Mouse (Mus musculus): ENCODE measurements at regions not wholly inside any gene's neighbourhood (a gene's known extent, or its start where the extent isn't known, plus 50 kb on each side); places are given as distances from the start of the nearest gene placed in this dataset.

DNA sequence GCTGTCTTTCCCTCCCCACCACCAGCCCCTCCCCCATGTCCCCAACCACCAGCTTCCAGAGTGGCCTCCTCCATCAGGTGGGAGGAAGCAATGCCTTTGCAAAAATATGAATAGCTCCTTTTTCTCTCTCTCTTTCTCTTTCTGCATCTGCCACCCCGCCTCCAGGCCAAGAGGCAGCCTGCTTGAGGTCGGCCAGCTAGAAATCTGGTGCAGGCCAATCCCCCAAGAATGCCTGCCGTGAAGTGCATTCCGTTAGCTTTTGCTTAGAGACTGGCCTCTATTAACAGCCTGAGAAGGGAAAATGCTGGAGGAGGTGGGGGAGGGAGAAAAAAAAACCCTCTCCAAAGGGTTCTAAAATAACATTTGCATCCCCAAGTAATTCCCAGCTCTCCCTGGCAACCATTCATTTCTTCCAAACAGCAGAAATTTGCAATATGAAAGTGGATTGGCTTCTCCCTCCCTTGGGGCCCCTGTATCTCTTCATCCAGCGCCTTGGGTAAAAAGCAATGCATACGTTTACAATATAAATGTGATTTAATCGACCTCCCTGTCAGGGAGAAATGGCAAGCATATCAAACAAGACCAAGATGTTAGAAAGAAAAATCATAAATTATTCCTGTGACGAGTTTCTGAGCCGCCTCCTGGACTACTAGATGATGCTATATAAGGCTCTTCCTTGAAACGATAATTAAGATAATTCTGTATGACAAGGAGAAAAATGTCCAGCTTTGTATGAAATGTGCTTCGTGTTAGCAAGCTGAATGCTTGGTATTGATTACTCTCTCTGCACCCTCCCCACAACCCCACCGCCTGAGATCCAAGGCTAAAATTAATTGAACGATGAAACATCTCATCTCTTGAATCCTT is 339.8 kb downstream of the Rps24 start:
- intact Hi-C loops (cut with DNase I) = no loop called here
- DNase-seq = no peak

DNA sequence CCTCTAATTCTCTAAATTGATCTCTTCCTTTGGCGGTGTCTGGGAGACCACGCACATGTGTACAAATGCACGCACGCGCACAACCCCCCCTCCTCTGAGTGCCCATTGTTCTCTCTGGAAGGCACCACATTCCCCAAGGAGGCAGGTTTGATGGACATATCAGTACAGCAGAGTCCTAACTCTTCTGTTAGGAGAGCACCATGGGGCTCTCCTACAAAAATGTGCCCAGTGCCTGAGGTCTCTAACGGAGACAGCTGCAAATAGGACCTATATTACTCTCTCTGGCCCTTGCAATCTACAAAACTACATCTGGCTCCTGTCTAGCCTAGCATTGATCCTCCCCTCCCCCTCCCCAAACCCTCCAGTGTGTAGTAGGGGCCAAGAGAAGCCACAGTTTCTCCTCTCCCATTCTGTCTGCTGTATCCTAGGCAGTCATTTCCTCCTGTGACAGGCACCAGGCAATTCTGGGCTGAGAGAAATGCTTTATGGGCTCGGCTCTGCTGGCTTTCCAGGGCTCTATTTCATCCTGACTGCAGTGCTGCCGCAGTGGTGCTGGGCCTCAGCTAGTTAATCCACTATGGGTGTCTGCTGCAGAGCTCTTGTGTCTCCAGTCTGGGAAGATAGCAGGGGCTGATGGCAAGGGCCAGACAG is 340.6 kb downstream of the Rps24 start:
- DNase-seq = no peak

DNA sequence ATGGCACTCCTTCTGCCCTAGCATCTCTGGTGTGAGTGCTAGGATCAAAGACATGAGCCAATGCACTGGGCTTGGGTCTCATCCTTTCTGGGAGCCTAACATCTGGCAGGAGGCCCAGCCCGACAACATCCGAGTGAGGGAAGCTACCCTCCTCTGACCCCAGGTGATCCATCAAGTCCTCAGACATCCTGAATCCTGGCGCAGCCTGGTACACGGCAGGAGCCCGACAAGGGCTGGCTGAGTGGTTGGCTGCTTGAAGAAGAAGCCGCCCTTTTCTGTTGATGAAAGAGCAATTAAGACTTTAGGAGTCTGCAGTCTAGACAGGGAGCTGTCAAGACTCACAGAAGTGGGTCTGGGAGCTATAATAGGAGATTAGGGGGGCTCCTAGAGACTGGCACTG is 342.1 kb downstream of the Rps24 start:
- no peak for DNase-seq
- intact Hi-C loops (cut with DNase I) = no loop called here

More for the DNA sequence above, 340.6 kb downstream of the Rps24 start:
- intact Hi-C loops (cut with DNase I) = no loop called here

DNA sequence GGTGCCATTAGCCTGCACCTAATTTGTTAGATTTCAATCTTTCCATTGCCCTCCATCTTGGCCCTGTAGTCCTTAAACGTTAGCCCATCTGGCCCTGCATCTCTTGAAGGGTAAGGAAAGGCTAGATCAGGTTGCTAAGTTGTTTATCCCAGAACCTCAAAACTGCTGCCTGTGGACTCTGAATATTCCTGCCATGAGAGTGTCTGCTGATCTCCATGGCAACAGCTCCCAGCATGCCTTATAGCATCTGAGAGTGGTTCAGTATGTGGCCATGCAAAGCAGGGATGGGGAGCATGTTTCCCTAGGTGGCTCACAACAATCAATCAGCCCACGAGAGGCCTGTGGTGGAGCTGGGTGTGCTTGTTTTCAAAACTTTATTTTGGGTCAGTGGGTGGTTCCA is 346.3 kb downstream of the Rps24 start:
- no peak for DNase-seq

GRCm38 (mm10) chr14:24838219-24838618 is 351.3 kb downstream of the Rps24 start:
- no peak for DNase-seq
- intact Hi-C loops (cut with DNase I) = no loop called here

More for the DNA sequence above, 346.3 kb downstream of the Rps24 start:
- intact Hi-C loops (cut with DNase I) = no loop called here

- intact Hi-C loops (cut with DNase I) = no loop called here
- no peak for DNase-seq
Measured at GRCm38 (mm10) chr14:24839056-24839455, 352.1 kb downstream of the Rps24 start.

- no peak for DNase-seq
- intact Hi-C loops (cut with DNase I) = no loop called here
Measured at GRCm38 (mm10) chr14:24841715-24842496, 355.0 kb downstream of the Rps24 start.

DNA sequence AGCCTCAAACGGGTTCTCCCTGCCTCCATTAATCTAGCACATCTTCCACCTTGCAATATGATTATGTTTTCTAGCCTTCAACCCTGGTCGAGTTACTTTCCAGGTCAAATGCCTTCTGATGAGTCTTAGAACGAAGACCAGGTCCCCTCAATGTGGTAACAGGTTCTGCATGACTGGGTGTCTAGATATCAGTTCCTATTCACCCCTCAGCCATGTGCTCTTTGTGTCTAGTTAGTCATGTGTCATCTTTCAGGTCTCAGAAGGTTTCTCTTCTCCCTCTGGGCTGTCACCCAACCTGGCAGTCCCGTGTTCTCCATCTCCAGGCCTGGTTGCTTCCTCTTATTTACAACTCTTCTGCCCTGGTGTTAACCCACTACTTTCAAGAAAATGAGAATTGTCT is 356.7 kb downstream of the Rps24 start:
- intact Hi-C loops (cut with DNase I) = no loop called here
- DNase-seq = no peak

GRCm38 (mm10) chr14:24850491-24850890 is 363.6 kb downstream of the Rps24 start:
- intact Hi-C loops (cut with DNase I) = no loop called here
- DNase-seq = no peak

- DNase-seq = no peak
- intact Hi-C loops (cut with DNase I) = no loop called here
Measured at GRCm38 (mm10) chr14:24854459-24854858, 367.5 kb downstream of the Rps24 start.

DNA sequence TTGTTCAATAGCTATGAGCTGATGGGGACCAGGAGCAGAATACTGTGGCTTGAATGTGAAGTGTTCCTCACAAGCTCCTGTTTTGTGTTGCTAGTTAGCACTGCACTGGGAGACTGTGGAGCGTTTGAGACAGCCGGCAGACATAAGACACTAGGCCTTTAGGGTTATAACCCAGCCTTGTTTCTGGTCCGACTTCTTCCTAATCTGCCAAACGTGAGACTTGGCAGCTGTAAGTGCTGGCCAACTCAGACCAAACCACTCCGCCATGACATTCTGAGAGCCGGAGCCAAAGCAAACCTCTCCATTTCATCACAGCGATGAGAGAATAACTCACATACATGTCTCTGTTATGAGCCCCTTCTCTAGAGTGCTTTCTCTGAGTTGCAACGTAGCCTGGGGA is 375.2 kb downstream of the Rps24 start:
- no peak for DNase-seq
- intact Hi-C loops (cut with DNase I) = no loop called here

- DNase-seq = no peak
- intact Hi-C loops (cut with DNase I) = no loop called here
Measured at GRCm38 (mm10) chr14:24862661-24863060, 375.7 kb downstream of the Rps24 start.

- intact Hi-C loops (cut with DNase I) = no loop called here
- no peak for DNase-seq
Measured at GRCm38 (mm10) chr14:24863116-24863515, 376.2 kb downstream of the Rps24 start.

- intact Hi-C loops (cut with DNase I) = no loop called here
- peak; percentile 15 to 20 for DNase-seq
Measured at GRCm38 (mm10) chr14:24865579-24866230, 378.8 kb downstream of the Rps24 start.

- intact Hi-C loops (cut with DNase I) = no loop called here
- no peak for DNase-seq
Measured at GRCm38 (mm10) chr14:24867816-24868215, 380.9 kb downstream of the Rps24 start.

DNA sequence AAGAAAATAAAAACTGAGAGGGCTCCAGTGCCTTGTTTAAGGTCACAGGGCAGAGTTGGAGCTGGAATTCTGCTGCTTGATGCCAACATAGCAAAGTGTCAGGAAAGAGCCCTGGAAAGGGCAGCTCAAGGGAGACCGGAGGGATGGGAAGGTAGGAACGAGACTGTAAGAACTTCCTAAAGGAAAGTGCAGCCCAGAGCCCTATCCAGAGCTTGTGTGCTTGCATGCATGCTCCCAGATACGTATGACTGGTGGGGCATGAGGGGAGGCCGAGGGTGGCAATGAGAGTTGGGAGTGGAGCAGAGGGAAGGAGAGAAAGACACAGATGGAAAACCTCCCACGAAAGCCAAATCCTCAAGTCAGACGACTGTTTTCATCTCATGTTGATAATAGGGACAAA is 381.8 kb downstream of the Rps24 start:
- intact Hi-C loops (cut with DNase I) = no loop called here
- no peak for DNase-seq

- intact Hi-C loops (cut with DNase I) = loop anchor here (5.0 kb wide), 1 partner anchor 363 kb away; no protein-coding TSS in a partner anchor
Measured at GRCm38 (mm10) chr14:24870246-24870645, 383.3 kb downstream of the Rps24 start.

GRCm38 (mm10) chr14:24871392-24871998 is 384.6 kb downstream of the Rps24 start:
- no peak for DNase-seq
- intact Hi-C loops (cut with DNase I) = loop anchor here (5.0 kb wide), 1 partner anchor 364 kb away; no protein-coding TSS in a partner anchor

More at GRCm38 (mm10) chr14:24870246-24870645, 383.3 kb downstream of the Rps24 start:
- DNase-seq = no peak

- intact Hi-C loops (cut with DNase I) = loop anchor here (5.0 kb wide), 1 partner anchor 366 kb away; no protein-coding TSS in a partner anchor
Measured at GRCm38 (mm10) chr14:24872931-24873330, 386.0 kb downstream of the Rps24 start.

GRCm38 (mm10) chr14:24873406-24873805 is 386.5 kb downstream of the Rps24 start:
- no peak for DNase-seq
- intact Hi-C loops (cut with DNase I) = loop anchor here (5.0 kb wide), 1 partner anchor 366 kb away; no protein-coding TSS in a partner anchor

More at GRCm38 (mm10) chr14:24872931-24873330, 386.0 kb downstream of the Rps24 start:
- no peak for DNase-seq

Measured in heart, postnatal 36 days (tissue).